Mouse (Mus musculus) embryonic facial prominence, embryonic 10.5 days (tissue): ENCODE results near the gene Ppp1r1b. TPM values are rescaled to one million over a fixed set of nuclear protein-coding genes. Genes with fewer than 3 reads are reported as not detected.

ENCODE experiments used
- DNase-seq: peaks from one replicate; pipeline ENCODE4 v3.0.0-alpha.2; 2017; ENCODE audit warnings: low spot score
- H3K27ac ChIP-seq: fragments of 300-500 bp; sonication (generic); replicated peaks from 2 replicates; pipeline ENCODE4 v1.5.1; 2016; ENCODE audit warnings: mild to moderate bottlenecking
- H3K27me3 ChIP-seq: fragments of 300-500 bp; sonication (generic); replicated peaks from 2 replicates; pipeline ENCODE4 v1.6.1; 2016; ENCODE audit warnings: low read depth, mild to moderate bottlenecking; ENCODE audit not compliant: poor library complexity, severe bottlenecking
- H3K36me3 ChIP-seq: fragments of 300-500 bp; sonication (generic); replicated peaks from 2 replicates; pipeline ENCODE4 v1.6.1; 2016; ENCODE audit warnings: mild to moderate bottlenecking, moderate library complexity
- H3K4me1 ChIP-seq: fragments of 300-500 bp; sonication (generic); 2 replicates; pipeline ENCODE4 v1.6.1; 2016
- H3K4me3 ChIP-seq: fragments of 300-500 bp; sonication (generic); 2 replicates; pipeline ENCODE4 v1.5.1; 2016; ENCODE audit warnings: mild to moderate bottlenecking, moderate library complexity
- H3K9me3 ChIP-seq: fragments of 300-500 bp; sonication (generic); 2 replicates; pipeline ENCODE4 v1.6.1; 2016; ENCODE audit warnings: mild to moderate bottlenecking
- WGBS: fragments of 180-500 bp; shearing (Covaris S2); methylation state at CpG from one replicate; pipeline ENCODE4 v1.1.7; 2016; 5-methylcytosine and 5-hydroxymethylcytosine counted together
- polyA plus RNA-seq: library from polyadenylated mRNA; unstranded; fragments of >200 nt; fragmentation: Nextera tagmentation; extraction: Ambion mirVana; gene quantifications from 2 replicates; pipeline ENCODE4 v1.2.1, GENCODE M21; 2016

Ppp1r1b gene
- polyA plus RNA-seq, 1 experiment from 2014 or later: 0.30 TPM

GRCm38 (mm10) chr11:98357396-98358160 is 9.4 kb downstream of the Ppp1r1b start:
- H3K4me1 ChIP-seq: peaks cover 69% of the 10 kb centered on the region
- no peak for DNase-seq
- no peaks in the 10 kb centered on the region for H3K36me3 ChIP-seq
- no peaks in the 10 kb centered on the region for H3K9me3 ChIP-seq
- peak overlapping the region; percentile 91 for H3K27ac ChIP-seq
- 11% methylated on average over 13 of the region's 13 CpGs for WGBS
- H3K4me3 ChIP-seq: peak overlapping the region; percentile 84
- peaks cover 46% of the 10 kb centered on the region for H3K27me3 ChIP-seq

DNA sequence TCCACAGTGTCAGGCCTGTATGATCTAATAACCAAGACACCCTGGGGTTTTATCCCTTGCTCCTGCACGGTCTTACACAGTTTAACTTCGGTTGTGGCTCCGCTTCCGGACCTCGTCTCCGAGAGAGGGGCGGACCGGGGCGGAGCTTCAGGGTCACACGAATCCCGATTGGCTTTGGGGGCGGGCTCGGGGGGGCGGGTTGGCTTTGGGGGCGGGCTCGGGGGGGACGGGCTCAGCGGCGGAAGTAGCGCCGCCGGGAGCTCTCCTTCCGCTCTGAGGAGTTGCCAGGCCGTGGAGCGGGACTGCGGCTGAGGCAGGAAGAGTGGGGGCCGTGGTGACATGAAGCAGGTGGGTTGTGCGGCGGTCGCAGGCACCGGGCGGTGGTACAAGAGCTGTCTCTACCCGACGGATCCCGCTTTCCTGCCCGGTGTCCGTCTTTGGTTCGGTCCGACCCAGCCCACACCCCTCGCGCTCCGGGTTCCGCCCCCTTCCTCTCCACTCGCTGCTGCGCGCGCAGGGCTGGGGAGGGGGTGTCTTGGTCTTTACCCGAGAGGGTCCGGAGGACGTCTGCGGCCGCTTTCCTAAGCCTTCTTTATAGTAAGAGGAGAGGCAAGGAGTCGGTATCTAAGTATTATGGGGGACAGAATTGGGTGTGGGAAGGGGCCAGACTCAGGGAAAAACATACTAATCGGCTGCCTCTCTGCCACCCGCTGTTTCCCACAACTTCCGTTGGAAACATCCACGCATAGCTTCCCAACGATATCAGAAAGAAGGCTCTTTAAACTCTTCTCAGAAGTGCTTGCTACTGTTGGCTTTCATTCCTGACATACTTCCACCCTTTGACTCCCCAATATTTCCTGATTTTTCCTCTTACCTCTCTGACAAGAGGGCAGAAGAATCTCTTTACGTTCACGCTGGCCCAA is 10.2 kb downstream of the Ppp1r1b start, which contains the start of gene Stard3:
TSS of gene Stard3 (plus strand) at position 208 of the 923 bp plus-strand sequence.
- no peaks in the 10 kb centered on the region for H3K9me3 ChIP-seq
- 1% methylated on average over 60 of the region's 60 CpGs for WGBS
- H3K4me3 ChIP-seq: peak within 1 kb of the TSS; percentile 84
- H3K27ac ChIP-seq: peak within 1 kb of the TSS; percentile 91
- peak; percentile 95 for DNase-seq
- no peaks in the 10 kb centered on the region for H3K36me3 ChIP-seq
- H3K4me1 ChIP-seq: peaks cover 72% of the 10 kb centered on the region
- peaks cover 38% of the 10 kb centered on the region for H3K27me3 ChIP-seq

- H3K27me3 ChIP-seq: peaks cover 16% of the 10 kb centered on the region
- WGBS: 44% methylated on average over 9 of the region's 9 CpGs
- H3K9me3 ChIP-seq: no peaks in the 10 kb centered on the region
- peak overlapping the region; percentile 80 for H3K27ac ChIP-seq
- peak; percentile 24 for DNase-seq
- H3K4me3 ChIP-seq: peak overlapping the region; percentile 36
- no peaks in the 10 kb centered on the region for H3K36me3 ChIP-seq
- peaks cover 54% of the 10 kb centered on the region for H3K4me1 ChIP-seq
Observed at GRCm38 (mm10) chr11:98360866-98361521, 12.8 kb downstream of the Ppp1r1b start.

DNA sequence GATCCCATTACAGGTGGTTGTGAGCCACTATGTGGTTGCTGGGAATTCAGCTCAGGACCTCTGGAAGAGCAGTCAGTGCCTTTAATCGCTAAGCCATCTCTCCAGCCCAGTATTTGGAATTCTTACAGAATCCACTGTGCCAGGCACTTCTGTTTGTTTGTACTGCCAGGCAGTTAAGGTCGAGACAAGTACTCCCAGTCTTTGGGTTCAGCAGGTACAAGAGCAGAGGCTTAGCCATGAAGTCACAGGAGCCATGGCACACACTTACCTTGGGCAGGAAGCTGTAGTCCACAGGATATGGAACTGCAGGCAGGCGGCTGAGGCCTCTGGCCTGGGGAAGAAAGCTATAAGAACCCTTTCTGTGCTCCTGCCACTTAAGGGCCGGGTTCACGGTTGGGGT is 15.6 kb downstream of the Ppp1r1b start:
- Histone ChIP-seq H3K4me1 (peaks cover 41% of the 10 kb centered on the region), H3K27me3 (no peaks in the 10 kb centered on the region), H3K9me3 (no peaks in the 10 kb centered on the region), H3K4me3 (no peak overlapping the region), H3K36me3 (no peaks in the 10 kb centered on the region; the same call in 1 of the 2 replicates), H3K27ac (no peak overlapping the region)
- 81% methylated on average over 5 of the region's 5 CpGs for WGBS
- DNase-seq: no peak

DNA sequence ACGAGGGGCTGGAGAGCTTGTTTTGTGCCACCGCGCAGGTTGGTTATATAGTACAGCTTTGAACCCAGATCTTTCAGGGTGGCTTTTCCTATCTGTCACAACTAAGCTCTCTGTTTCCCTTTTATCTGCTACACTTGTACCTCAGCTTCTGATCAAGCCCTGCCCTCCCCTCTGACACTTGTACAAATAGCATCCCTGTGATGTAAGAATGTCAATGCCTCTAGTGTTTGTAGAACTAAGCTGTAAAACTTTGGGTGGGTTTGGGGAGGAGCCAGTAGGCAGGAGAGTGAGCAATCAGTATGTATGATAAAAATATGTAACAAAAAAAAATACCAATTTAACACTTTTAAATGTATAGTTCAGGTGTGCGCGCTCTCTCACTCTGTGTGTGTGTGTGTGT is 16.2 kb downstream of the Ppp1r1b start:
- Histone ChIP-seq H3K9me3 (no peaks in the 10 kb centered on the region), H3K27me3 (no peaks in the 10 kb centered on the region), H3K36me3 (no peaks in the 10 kb centered on the region; the same call in 1 of the 2 replicates), H3K4me1 (peaks cover 35% of the 10 kb centered on the region), H3K27ac (no peak overlapping the region), H3K4me3 (no peak overlapping the region)
- no peak for DNase-seq
- 91% methylated on average over 5 of the region's 5 CpGs for WGBS

DNA sequence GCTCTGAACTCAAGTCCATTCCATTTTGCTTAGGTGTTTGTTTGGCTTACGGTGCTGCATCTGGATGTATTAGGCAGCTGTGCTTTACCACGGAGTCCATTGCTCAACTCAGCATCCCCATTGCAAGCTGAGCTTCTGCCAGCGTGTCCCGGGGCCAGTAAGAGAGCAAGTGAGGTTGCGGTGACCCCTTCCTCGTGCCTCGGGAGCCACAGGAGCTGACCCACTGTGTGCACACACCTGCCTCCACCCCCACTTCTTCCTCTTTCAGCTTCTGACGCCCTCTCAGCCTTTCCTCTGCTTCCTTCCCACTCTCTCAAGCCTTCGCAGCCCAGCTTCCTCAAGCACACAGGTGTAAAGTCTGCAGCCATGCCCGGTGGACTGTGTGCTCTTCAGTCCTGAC is 18.1 kb downstream of the Ppp1r1b start:
- no peak overlapping the region for H3K4me3 ChIP-seq
- 78% methylated on average over 10 of the region's 10 CpGs for WGBS
- DNase-seq: no peak

DNA sequence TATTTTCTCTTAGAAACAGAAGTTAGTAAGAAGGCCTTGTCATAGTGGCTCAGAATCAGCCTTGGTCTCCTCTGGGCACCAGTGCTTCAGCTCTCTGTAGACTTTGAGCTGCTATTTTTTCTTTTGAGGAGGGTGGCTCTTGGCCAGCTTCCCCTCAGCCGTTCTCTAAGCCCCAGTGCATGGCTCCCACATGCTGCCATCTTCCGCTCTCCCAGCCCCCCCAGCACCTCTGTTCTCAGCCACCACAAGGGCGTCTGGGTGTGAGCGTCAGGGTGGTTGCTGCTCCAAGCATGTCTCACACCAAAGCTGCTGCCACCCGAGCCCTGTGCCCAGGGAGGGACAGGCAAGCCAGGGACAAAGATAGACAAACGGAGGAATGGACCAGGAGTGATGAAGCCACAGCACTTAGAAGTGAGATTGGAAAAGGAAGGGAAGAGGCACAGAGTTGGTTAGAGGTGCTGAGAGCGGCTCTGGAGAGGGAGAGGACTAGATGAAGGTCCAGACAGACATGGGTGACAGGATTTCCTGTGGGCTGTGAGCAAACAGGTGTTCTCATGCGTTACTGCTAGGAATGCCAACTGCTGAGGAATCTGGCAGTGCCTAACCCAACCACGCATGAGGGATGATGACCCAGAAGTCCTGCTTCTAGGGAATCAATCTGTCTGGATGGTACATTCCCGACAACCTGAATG is 19.1 kb downstream of the Ppp1r1b start:
- H3K27me3 ChIP-seq: no peaks in the 10 kb centered on the region
- WGBS: 85% methylated on average over 10 of the region's 10 CpGs
- H3K4me1 ChIP-seq: peaks cover 28% of the 10 kb centered on the region

More for the DNA sequence above, 18.1 kb downstream of the Ppp1r1b start:
- Histone ChIP-seq H3K9me3 (no peaks in the 10 kb centered on the region), H3K36me3 (no peaks in the 10 kb centered on the region; the same call in 1 of the 2 replicates), H3K4me1 (peaks cover 28% of the 10 kb centered on the region), H3K27me3 (no peaks in the 10 kb centered on the region), H3K27ac (no peak overlapping the region)

GRCm38 (mm10) chr11:98367863-98368186 is 19.6 kb downstream of the Ppp1r1b start:
- Histone ChIP-seq H3K36me3 (no peaks in the 10 kb centered on the region; the same call in 1 of the 2 replicates), H3K27me3 (no peaks in the 10 kb centered on the region), H3K4me3 (no peak overlapping the region), H3K4me1 (peaks cover 26% of the 10 kb centered on the region), H3K27ac (no peak overlapping the region), H3K9me3 (no peaks in the 10 kb centered on the region)
- no peak for DNase-seq
- 84% methylated on average over 7 of the region's 7 CpGs for WGBS

More for the DNA sequence above, 19.1 kb downstream of the Ppp1r1b start:
- Histone ChIP-seq H3K9me3 (no peaks in the 10 kb centered on the region), H3K4me3 (no peak overlapping the region), H3K36me3 (no peaks in the 10 kb centered on the region; the same call in 1 of the 2 replicates), H3K27ac (no peak overlapping the region)
- DNase-seq: no peak

- Histone ChIP-seq H3K36me3 (peaks cover 9% of the 10 kb centered on the region), H3K4me3 (no peak overlapping the region), H3K4me1 (peaks cover 23% of the 10 kb centered on the region), H3K9me3 (no peaks in the 10 kb centered on the region), H3K27ac (no peak overlapping the region), H3K27me3 (no peaks in the 10 kb centered on the region)
- DNase-seq: no peak
- 82% methylated on average over 6 of the region's 6 CpGs for WGBS
Observed at GRCm38 (mm10) chr11:98369337-98369736, 21.1 kb downstream of the Ppp1r1b start.

DNA sequence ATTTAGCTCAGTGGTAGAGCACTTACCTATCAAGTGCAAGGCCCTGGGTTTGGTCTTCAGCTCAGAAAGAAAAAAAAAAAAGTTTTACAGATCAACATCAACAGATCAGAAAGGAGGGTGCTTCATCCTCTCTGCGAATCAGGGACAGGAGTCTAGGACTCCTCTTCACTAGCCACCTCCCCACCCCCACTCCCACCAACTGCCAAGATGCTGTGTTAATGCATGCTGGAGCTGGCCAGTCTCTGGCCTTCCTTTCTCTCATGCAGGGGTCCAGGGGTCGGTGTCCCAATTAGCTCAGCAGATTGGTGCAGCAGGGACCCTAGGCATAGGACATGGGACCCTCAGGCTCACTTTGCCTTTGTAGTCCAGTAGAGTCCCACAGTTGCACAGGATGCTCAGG is 22.4 kb downstream of the Ppp1r1b start:
- Histone ChIP-seq H3K9me3 (no peaks in the 10 kb centered on the region), H3K27ac (0 out of 2 replicates have a peak overlapping the region, but pooled peaks have one; percentile 75), H3K4me3 (no peak overlapping the region), H3K27me3 (no peaks in the 10 kb centered on the region), H3K36me3 (peaks cover 21% of the 10 kb centered on the region), H3K4me1 (peaks cover 23% of the 10 kb centered on the region)
- DNase-seq: no peak
- WGBS: 79% methylated on average over 2 of the region's 2 CpGs

DNA sequence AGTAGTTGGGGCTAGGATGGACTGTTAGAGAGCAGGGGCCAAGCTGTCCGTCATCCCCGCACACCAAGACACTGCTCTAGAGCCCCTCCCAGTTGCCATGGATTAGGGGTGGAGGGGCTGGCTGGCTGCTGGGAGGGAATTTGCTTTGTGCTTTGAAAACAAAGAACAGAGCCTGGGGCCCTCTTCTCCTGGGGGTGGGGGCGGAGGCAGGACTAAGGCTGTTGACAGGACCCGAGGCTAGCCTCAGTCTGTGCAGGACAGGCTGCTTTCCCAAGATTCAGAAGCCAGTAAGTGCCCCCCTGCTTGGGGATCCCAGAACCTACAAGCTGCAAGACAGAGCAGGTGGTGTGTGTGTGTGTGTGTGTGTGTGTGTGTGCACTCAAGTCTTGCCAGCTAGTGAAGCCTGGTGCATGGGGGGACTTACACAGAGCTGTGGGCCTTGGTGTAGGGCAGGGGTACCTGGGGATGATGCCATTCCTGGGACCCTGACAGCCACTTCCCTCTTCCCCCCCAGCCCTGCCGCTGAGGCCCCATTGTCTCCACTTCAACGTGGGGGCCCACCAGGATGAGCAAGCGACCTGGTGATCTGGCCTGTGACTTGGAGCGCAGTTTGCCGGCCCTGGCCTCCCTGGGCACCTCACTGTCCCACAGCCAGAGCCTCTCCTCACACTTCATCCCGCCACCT is 23.5 kb downstream of the Ppp1r1b start:
- no peaks in the 10 kb centered on the region for H3K9me3 ChIP-seq
- peaks cover 32% of the 10 kb centered on the region for H3K36me3 ChIP-seq
- H3K4me3 ChIP-seq: peak overlapping the region; percentile 32
- H3K4me1 ChIP-seq: peaks cover 23% of the 10 kb centered on the region
- WGBS: 35% methylated on average over 10 of the region's 10 CpGs
- peak overlapping the region; percentile 75 for H3K27ac ChIP-seq
- peak; percentile 39 for DNase-seq
- H3K27me3 ChIP-seq: no peaks in the 10 kb centered on the region
